Mouse (Mus musculus) ZHBTc4 (cell line): ENCODE measurements at regions not wholly inside any gene's neighbourhood (a gene's known extent, or its start where the extent isn't known, plus 50 kb on each side); places are given as distances from the start of the nearest gene placed in this dataset.

ENCODE experiments used
- DNase-seq: peaks from one replicate; pipeline ENCODE4 v3.0.0-alpha.2; 2011; ENCODE audit warnings: low read depth, low spot score

DNA sequence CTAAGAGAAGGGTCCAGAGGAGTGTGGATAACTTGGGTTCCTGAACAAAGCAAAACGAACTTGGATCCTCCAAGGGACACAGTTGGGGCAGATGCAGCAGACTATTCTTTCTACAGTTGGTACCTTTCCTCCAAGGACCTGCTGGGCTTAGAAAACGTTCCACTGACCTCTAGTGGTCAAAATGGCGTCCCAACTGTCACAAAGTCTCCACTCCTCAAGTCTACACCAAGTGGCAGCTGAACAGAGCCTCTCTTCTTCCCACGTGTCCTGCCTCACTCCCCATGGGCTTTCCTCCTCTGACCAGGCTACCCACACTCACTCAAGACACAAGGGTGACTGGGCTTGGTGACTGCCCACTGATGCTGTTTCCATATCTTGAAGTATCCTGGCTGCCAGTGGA lies 67.1 kb upstream of the Parp11 start:
- peak; percentile 36 for DNase-seq

DNA sequence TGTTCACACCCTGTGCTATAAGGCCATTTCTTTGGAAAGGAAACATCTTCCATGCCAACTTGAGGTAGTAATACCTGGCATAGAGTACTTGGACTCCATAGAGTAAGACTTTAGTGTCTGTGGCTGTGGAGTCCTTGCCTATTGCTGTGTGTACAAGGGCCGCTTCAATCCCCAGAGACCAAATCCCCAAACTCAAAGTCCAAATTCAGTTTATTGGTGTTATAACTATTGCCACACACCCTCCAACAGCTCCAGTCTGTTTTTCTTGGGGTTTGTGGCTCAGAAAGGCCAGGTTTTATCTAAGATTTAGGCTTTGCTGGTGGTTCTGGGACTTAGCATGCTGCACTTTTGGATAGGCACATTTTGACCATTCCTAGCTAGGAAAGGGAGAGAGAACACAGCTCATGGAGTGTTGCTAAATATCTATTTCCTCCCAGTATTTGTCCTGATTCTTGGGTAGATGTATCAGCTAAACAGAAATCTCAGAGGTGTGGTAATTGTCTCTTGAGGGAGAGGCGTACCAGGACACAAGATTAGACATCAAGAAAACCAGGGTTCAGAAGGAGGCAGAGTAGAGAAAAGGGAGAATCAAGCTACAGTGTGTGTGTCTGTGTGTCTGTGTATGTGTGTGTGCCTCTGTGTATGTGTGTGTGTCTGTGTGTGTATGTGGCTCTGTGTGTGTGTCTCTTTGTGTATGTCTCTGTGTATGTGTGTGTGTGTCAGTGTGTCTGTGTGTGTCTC lies 65.3 kb upstream of the Parp11 start:
- DNase-seq, result no peak

DNA sequence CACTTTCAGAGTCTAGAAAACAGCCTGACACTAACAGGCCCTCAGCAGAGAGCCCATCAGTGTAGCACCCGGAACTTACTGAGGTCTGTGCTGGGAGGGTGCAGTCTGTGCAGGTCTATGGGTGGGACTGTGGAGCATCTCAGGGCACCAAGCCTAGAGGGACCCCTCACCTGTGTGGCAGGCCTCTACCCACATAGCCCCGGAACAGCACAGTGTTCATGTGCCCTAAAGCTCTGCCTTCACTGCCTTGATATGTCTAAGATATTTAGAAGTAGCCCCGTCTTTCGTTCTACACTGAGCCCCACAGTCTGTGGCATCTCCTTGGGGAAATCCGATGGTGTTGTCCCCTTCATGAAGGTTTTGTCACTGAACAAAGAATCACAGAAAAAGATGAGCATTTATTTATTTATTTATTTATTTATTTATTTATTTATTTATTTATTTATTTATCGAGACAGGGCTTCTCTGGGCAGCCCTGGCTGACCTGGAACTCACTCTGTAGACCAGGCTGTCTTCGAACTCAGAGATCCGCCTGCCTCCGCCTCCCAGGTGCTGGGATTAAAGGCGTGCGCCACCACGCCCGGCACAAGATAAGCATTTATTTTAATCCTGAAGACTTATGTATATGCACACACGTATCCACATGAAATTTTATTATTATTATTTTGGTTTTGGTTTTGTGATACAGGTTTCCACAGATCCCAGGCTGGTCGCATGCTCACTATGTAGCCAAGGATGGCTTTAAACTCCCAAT lies 55.2 kb upstream of the Parp11 start:
- no peak for DNase-seq

- DNase-seq, result no peak
These were observed 54.4 kb upstream of the Parp11 start for GRCm38 (mm10) chr6:127392012-127392798.

DNA sequence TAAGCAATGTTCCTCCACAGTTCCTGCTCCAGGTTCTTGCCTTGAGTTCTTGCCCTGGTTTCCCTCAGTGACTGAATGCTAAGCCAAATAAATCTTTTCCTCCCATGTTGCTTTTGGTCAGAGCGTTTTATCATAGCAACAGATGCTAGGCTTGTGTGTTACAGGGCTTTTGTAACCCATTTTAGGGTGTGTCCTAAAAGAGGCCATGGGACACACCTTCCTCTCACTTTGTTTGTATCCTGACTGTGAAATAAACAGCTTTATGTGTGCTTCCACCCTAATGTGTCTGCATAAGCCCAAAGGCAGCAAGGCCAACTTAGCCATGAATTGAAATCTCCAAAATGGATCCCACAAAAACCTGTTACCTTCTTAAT lies 53.9 kb upstream of the Parp11 start:
- DNase-seq, result no peak

GRCm38 (mm10) chr6:127393907-127394600 lies 52.6 kb upstream of the Parp11 start:
- peak; percentile 13 for DNase-seq
